Mouse (Mus musculus): ENCODE results near the gene Tex2.
A peak's percentile ranks its signal among the peaks of the same experiment; 100 is the strongest.
"Not testable (repeated sequence)": the region's sequence is repeated elsewhere in the genome, so short reads cannot be mapped to it uniquely, and the experiment has no call there.

Gene Tex2

GRCm38 (mm10) chr11:106577624-106578355, 35.4 kb downstream of the Tex2 start:
- DNase-seq = not testable (repeated sequence)

DNA sequence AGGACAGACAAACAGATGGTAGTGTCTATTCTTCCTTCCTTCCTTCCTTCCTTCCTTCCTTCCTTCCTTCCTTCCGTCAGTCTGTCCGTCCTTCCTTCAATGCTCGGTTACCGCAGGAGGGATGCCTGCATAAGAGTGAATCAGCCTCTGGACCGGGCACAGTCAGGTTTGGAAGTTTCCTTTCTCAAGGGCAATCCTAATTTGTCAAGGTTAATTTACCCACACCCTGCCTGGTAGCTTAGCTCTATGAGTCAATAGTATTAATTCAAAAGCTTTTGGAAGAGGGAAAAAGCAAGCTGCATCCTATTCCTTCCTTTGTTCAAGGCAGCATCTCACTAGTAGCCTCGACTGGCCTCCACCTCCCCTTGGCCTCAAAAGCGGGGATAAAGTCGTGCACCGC, 38.8 kb downstream of the Tex2 start:
- DNase-seq = no peak

GRCm38 (mm10) chr11:106573476-106574240, 39.6 kb downstream of the Tex2 start:
- DNase-seq = no peak

DNA sequence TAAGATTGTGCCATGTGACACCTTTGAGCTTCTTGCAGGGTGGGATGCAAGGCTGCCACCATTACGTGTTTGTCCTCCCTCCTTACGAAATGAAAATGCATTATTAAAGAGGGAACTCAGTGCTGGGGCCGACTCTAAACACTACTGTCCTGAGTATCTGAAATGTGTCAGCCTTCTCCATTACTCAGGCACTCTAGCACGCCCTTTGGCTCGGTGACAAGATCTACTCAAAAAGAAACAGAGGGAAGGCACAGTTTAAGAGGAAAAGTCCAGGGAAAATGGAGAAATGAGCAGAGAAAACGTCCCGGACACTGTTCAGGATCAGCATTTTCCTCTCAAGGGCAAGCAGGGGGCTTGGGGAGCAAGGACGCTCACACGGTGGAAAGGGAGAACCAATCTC, 40.3 kb downstream of the Tex2 start:
- DNase-seq = no peak

GRCm38 (mm10) chr11:106572020-106572782, 41.0 kb downstream of the Tex2 start:
- no peak for DNase-seq

DNA sequence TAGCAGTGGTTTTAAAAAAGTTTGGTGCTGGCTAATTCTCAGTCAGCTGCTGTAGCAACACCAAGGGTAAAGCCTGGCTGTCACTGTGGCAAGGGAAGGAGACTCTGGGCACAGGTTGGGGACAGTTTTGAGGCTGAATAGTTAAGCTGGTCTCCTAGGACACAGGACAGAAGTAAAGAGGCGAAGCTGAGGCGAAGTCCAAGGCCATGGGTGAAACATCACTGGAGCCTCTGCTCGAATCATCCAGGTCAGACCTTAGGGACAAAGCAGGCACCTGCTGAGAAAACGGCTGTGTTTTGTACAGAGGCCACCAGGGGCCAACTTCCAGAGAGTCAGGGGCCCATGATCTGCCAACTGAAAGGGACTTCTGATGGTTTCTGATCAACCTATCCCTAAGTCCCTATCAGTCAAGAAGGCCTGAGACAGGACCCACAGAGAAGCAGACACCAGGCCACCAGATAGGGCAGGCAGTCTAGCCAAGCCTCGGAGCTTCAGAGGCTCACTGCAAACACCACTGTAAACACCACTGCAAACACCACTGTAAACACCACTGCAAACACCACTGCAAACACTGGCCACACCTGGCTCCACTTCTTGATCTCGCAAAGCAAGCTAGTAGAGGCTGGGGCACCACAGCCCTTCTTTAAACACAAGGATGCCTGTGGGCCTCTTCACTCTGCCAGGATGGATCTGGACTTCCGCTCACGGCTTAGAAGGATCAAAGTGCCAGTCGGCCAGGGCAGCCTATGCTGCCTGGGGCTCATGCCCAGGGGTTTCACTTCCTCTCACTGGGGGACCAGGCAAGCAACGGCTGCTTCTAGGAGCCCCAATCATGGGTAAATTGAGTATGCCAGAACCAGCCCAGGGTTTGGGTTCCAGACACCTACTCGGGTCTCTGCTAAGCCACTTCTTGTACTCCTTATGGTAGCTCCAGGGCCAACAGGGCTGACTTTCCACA, 41.9 kb downstream of the Tex2 start:
- no peak for DNase-seq

- peak; percentile 73 to 78 for DNase-seq
Measured at GRCm38 (mm10) chr11:106568329-106568960, 44.8 kb downstream of the Tex2 start.

DNA sequence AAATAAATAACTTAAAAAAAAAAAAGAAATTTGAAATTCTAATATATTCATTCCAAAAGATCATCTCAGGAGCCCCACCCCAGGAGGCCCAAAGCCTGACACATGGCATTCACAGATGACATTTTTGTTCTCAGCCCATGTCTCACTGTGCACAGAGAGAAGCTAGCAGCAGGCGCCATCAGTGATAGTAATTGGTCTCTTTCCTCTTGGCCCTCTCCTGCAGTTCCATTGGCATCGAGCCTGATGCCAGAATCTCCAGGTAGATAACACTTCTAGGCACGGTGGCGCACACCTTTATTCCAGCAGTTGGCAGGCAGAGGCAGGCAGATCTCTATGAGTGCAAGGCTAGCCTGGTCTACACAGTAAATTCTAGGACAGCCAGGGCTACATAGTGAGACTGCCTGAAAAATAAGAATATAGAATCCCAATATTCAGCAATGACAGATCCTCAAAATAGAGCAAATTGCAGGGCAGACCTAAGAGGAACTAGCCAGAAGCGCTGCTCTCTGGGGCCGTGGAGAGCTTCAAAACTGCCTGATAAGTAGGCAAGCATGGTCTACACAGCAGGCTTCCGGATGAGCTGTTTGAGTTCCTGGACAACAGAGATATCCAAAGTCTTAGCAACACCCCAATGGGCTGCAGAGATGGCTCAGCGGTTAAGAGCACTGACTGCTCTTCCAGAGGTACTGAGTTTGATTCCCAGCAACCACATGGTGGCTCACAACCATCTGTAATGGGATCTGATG, 47.0 kb downstream of the Tex2 start:
- DNase-seq = peak; percentile 33 to 42

GRCm38 (mm10) chr11:106564261-106564660, 49.0 kb downstream of the Tex2 start:
- peak; percentile 50 to 64 for DNase-seq

DNA sequence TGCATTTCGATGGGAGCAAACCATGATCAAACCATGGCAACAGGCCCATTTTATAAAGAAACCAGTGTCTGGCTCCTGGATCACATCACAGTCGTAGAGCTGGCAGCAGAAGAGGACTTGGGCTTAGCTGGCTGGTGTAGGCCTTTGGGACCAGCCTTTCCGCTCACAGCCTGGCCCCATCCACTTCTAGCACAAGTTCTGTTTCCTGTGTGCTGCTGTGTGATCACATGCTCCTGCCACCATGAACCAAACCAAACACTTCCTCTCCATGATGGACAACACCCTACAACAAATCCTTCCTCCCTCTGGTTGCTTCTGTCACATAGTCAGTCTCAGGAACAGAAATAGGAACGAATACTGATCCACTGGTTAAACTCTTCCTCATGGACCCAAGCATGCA, 50.5 kb downstream of the Tex2 start:
- DNase-seq = no peak

- no peak for DNase-seq
Measured at GRCm38 (mm10) chr11:106559773-106560172, 53.5 kb downstream of the Tex2 start.

- no peak for DNase-seq
Measured at GRCm38 (mm10) chr11:106558008-106558407, 55.2 kb downstream of the Tex2 start.

- no peak for DNase-seq
Measured at GRCm38 (mm10) chr11:106557398-106557797, 55.8 kb downstream of the Tex2 start.

DNA sequence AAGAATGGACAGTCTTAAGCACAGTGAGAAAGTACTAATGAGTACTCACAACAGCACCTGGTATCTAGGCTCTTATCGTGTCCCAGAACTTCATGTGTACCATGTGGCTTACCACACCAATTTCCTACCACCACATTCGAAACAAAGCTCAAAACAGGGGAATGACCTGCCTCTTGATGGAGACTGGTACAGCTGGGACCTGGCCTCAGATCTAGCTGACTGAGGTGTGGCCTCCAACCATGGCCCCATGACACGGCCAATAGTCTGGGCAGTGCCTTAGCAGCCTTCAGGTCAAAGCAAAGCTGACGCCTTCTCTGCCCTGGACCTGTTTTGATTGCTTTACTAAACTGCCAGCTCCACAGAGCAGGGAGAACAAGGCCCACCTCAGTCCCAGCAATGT, 56.5 kb downstream of the Tex2 start:
- DNase-seq = no peak

GRCm38 (mm10) chr11:106555805-106556615, 57.2 kb downstream of the Tex2 start:
- no peak for DNase-seq

DNA sequence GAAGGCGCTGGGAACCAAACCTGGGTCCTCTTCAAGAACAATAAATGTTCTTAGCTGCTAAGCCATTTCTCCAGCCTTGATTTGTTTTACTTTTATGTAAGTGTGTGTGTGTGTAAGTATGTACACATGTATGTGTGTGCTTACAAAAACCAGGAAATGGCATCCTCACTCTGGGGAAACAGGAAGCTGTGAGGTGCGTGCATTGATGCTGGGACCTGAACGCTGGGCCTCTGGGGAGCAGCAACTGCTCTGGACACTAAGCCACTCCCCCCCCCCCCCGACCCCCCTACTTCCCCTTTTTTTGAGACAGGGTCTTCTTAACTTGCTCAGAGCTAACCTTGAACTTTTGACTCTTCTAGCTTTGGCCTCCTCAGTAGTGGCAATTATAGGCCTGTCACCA, 62.8 kb downstream of the Tex2 start:
- no peak for DNase-seq

DNA sequence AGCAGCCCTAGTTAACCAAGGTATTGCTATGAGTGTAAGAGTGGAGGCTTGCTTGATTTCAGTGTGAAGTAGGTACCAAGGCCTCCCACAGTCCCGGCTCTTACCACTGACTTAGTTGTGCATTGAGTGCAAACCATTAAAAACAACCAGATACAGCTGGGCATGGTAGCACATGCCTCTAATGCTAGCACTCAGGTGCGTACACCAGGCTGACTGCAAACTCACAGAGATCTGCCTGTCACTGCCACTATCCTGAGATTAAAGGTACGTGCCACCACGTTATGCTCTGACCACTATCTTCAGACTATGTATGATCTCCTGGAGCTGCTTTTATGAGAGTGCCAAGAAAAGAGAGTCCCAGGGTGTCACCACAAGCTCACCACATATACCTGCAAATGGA, 67.1 kb downstream of the Tex2 start:
- DNase-seq = no peak

DNA sequence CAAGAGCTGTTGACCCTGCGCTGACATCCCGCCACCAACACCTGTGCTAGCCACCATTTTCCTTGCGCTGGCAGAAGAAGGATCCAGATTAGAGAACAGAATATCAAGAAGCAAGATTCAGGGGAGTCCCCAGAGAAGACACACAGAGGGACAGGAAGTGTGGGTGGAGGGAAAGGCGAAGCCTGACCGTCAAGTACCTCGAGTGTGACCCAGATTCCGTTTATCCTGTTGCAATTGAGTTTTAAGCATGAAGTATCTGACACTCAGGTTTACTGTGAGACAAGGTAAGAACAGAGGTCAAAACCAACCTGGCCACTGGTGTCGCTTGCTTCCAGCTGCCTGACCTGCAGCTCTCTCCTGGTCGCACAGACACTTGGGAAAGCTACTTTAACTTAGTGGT, 68.3 kb downstream of the Tex2 start:
- DNase-seq = no peak

DNA sequence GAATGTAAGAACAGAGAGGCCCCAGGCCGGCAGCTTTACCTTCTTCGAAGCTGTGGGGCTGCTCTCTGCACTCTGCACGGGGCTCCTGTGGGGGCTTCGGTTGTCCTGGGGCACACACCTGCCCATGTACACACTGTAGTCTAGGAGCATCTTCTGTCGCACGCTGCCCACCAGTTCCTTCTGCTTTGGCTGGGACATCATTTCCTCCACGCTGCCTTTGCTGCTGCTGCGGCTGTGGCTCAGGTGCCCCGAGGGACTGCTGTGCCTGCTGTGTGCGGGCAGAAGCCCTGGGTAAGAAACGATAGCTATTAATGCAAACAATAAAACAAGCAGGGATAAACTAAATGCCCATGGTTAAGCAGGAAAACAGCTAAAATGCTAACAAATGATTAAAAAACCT, 69.1 kb downstream of the Tex2 start:
- DNase-seq = no peak

DNA sequence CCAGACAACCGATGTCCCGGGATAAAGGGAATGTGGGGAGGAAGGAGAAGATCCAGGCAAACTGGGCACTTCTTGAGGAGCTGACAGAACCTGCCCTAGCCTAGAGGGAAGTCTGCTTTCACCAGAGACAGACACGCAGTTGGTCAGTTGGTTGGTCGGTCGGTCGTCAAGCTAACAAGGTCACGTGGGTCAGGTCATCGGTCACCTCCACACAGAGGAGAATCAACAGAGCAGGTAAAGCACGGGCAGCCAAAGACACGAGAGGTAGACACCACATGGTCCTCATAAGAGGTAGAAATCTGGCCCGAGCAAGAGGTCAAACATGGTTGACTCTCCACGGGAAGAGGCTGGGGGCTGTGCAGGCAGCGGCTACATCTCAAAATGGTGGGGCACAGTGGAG, 70.2 kb downstream of the Tex2 start:
- DNase-seq = no peak
